Mouse (Mus musculus): ENCODE measurements at regions not wholly inside any gene's neighbourhood (a gene's known extent, or its start where the extent isn't known, plus 50 kb on each side); places are given as distances from the start of the nearest gene placed in this dataset.
A peak's percentile ranks its signal among the peaks of the same experiment; 100 is the strongest.

DNA sequence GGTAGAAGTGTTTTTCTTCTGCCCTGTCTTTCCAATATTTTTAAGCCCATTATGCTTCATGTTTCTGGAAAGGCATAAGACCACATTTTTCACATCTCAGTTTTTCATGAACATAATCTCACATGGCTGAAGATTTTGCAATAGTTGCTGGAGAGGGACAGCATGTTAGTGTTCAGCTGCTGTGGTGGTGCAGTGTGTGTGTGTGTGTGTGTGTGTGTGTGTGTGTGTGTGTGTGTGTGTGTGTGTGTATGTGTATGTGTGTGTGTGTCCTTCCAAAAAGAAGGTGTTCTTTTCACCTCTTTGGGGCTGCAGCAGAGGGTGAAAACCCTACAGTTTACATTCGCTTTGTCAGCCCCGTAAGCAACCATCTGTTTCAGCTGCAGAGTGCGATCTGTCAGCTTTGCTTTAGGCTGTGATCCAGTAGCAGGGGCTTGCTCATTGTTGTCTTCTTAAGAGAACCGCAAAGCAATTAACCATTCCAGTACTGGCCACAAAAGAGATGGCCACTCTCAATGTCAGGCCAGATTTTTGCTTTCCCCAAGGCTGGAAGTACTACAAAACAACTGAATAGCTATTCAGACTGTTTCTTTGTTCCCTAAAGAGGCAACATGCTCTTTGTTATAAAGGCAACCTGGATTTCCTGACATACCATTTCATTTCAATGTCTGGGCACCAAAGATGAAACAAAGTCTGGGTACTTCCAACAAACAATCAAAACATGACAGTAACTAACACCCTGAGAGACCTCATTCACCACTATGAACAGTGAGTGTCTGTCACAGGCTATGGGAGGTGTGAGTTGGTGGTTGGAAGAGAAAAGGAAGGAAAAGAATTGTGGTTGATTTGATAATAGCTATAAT, 520.2 kb upstream of the Cited2 start:
- DNase-seq (ENCODE audit: low spot score), result peak; percentile 70

DNA sequence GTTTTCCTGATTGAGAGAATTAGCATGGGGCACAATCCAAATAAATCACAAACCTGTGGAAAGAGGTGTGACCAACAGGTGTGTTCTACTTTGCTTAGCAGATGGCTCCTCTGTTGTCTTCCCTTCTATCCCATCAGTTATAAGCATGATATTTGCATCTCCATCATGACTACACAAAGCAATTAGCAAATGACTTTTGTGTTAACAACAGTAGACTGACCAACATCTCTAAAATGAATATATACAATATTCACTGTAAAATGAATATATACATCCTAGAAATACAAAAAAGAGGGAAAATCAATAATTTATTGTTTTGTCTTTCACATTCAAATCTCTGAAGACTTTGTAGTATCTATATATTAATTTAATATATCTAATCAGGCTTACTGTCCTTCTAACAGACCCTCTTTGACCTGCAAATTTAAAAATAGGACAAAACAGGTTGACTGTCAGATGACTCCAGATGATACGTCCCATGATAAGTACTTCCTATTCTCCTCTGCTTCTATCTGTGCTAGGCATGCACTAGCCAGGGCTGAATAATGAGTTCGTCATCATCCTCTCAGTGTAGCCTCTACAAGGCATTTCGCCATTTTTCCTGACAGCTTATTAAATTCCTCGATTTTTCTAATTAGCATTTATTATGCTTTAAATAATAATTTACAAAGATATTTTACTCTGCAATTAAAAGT, 519.5 kb upstream of the Cited2 start:
- DNase-seq (ENCODE audit: low spot score), result no peak

DNA sequence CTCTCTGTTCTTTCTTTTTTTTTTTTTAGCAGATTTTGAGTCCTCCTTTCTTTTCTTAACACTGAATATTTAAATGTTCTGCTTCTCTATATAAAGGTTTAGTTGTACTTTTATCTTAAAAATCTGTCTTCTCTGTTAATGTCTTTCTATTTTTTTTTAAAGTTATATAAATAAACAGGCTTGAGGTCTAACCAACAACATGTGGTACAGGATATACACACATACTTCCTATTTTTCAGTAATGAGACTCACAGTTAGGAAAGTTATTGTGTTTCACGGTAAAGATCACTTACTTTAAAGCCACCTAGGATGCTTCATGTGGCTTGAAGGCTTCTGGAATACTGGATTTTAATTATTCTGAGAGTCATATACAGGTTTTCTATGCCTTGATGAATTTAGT, 518.9 kb upstream of the Cited2 start:
- DNase-seq (ENCODE audit: low spot score), result no peak

DNA sequence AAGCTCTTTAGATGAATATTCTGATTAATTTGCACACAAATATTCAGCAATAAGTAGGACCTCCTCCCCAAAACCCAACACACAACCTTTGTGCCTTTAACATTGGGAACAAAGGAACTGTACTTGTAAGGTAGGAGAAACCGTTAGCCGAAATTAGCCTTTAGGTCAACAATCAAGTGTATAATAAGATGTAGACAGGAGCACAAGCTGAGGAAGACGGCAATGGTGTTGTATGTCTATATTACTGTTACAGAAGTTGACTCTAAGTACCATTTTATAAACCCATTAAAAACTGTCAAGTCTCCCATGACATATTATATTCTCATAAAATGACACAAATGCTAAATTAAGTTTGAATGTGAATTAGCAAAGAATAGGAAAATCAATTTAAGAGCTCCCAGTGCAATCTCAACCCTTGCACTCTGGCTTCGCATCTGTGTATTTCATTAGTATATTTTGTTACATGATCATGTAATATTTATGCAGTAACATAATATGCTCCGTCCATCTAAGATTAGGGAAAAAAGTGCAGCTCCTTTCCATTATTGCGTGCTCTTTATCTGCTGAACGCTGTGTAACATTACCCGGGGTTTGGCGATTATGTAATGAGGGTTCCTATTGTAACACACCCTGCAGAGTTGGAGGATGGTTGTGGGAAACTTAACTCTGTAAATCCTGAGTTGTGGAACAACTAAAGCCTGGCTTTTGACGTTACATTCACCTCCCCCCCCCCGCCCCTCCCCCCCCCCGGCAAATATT, 510.3 kb upstream of the Cited2 start:
- peak; percentile 49 for DNase-seq (ENCODE audit: low spot score)

DNA sequence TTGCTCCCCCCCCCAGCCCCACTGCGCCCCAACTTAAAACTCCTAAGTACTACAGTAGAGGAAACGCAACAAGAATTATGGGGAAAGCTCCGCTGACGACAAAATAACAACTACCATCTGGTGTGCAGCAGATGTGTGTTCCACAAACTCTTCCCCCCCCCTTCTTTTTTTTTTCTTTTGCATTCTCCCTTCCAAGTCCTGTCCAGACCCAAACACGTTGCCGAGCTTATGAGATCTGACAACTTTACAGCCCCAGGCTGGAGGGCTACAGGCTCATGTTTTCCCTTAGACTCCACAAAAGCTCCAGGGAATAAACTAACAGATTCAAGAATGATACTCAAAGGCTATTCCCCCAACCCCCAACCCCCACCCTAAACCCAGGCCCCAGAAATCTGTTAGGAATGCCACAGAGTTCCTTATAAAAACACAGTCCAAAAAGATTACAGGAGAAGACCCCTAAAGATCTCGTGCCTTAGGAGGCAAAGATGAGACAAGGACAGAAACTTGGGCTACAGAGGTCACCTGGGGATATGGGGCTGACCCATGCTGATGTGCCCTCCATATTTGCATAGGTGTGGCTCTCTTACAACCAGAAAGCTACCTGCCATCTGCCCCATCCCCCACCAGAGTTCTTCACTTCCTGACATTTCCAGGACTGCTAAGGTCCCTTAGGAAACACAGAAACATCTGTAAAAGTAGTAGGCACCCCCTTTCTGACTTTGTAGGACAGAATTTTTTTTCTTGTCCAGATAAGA, 509.5 kb upstream of the Cited2 start:
- peak; percentile 28 for DNase-seq (ENCODE audit: low spot score)

DNA sequence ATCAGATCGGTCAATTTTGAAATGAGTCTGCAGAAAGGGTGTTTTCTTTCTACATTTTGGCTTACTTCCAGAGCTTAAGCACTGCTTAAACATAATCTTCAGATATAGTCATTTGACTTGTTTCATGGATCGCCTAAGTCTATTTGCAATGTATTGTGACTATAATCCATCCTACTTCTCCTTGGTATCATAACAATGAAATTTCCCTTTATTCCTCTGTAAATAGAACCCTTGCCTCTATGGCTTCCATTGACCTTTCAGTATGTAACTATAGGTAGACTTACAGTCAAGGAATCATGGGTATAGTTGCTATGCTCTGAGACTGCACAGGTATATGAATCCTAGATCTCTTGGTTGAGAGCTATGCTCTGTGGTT, 509.0 kb upstream of the Cited2 start:
- no peak for DNase-seq (ENCODE audit: low spot score)

DNA sequence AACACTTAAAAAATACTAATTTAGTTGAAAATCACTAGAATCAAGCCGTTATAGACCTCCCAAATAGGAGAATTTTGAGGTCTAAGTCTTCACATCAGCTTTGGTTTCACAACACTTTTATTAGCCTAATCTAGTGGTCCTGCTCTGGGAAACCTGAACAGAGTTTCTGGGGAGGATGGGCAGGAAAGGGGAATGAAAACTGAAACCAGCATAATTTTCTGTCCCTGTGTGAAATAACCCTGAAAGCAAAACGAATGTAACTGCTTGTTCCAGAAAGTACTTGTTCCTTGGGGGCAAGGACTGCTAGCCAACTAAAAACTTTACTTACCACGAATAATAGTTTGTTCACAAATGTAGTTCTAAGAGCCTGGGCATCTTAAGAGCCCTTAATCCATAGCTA, 508.0 kb upstream of the Cited2 start:
- no peak for DNase-seq (ENCODE audit: low spot score)

DNA sequence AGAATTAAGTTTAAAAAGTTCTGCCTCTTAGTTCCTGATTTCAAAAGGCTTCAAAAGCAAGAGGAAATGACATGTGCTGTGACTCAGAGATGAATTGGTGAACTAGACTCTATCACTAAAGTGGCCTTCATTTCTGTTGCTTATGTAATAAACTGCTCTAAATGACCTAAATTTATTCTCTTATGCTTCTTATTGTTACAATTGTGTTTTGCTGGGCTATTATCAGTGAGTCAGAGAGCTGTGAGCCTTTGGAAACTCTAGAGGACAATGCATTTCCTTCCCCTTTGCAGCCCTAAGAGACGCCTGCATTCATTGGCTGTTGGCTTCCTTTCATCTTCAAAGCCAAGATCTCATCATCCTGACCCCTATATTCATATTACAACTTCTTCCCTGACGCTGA, 501.5 kb upstream of the Cited2 start:
- no peak for DNase-seq (ENCODE audit: low spot score)

DNA sequence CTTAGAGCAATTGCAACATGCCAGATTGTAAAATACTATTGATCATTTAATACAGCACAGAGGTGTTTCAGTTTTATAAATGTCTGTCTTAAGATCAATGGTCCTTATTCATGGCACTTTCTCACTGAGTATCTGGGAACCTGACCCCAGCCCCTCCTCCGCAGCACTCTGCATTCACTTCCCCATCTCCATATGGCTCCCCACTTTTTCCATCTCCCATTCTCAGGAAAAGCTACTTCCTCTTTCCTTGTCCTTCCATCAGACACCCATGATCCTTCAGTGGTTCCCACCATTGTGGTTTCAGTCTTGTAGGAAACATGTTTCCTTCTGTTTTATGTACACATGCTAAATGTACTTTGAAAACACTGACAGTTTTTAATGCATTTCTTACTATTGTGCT, 497.3 kb upstream of the Cited2 start:
- no peak for DNase-seq (ENCODE audit: low spot score)

DNA sequence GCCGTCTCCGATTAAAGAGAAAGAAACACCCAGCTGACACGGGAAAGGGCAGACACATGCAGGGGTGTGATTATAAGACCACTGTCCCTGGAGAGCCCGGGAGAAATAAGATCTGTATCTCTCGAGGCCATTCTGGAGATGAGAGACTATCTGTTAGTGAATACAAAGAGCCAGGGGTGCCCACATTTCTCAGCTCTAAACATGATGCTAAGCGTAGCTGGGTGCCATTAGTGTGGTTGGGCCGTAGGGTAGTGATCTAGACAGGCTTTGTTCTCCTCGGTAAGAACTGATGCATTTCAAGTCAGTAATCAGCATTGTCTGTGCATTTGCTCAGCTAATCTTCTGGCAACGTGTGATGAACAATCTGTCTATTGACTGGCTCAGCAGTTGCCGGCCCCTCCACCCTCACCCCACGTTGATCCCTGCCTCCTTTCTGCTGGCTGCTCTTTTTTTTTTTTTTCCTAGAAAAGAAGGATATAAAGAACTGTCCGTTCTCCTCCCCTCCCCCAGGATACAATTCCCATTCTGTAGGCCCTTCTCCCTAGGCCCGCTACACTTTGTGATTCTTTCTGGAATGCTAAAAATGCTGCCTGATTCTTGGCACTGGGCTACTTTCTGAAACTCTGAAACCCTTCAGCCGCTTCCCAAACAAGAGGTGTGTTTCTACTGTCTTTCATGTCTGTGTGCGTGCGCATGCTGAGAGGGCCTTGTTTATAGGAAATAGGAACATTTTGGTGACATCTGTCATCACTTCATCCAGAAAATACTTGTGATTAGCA, 492.8 kb upstream of the Cited2 start:
- DNase-seq (ENCODE audit: low spot score), result peak; percentile 87

DNA sequence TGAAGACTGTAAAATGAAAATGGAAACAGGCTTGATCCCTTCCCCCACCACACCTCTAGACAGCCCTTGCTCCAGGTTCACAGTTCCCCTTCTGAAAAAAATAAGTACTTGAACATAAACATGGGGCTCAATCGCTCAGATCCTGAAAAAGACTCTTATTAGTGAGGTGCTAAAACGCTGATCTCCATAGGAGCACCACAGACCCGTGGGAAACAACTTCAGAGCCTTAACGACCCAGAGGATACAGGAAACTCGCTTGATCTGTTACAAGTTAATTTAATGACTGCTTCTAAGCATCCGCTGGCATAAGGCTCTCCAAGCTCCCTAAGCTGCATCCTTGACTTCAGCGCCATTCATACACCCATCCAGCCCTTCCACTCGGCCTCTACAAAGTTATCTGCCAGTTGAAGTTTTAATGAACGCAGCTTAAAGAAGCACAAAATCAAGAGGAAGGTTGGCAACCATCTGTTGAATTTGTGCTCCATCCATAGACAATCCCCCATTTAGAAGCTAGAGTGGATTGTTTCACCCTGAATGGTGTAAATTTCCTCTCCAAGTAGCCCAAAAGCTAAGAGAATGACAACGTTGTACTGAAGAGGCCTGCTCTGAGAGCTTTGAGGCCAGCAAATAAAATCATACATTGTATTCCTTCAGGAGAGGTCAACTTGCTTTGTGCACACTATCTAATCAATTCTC, 486.9 kb upstream of the Cited2 start:
- peak; percentile 48 for DNase-seq (ENCODE audit: low spot score)

DNA sequence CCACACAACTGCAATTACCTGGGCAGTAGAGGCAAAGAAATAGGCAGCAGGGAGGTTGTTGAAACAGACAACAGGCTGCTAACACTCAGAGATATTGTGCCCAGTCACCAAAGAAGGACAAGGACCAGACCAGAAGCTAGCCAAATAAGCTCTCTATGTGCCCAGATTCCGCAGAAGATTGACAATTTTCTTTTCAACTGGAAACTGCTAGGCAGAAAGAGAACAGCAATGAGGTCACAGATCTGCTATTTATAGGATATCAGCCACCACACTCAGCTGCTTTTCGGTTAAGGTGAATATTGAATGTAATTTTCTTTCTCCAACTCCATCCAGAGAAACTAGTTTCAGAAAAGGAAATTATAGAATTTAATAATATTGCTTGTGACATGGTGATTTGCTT, 486.3 kb upstream of the Cited2 start:
- no peak for DNase-seq (ENCODE audit: low spot score)

DNA sequence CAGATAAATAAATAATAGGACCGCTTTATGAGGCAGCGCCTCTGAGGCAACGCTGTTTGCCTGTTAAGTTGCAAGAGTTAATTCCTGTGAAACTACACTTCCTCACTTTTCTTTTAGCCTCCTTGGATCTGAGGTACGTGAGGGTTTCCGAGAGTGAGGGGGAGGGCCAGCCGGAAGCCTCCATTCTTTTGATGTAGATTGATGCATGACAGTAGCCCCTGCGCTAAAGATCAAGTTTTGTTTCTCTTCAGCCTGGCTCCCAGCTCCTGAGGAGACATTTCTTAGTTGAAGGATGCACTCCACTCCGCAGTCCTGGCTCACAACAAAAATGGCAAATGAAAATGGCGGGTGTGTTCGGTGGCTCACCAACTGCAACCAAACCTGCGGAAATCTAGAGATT, 485.6 kb upstream of the Cited2 start:
- peak; percentile 47 for DNase-seq (ENCODE audit: low spot score)

DNA sequence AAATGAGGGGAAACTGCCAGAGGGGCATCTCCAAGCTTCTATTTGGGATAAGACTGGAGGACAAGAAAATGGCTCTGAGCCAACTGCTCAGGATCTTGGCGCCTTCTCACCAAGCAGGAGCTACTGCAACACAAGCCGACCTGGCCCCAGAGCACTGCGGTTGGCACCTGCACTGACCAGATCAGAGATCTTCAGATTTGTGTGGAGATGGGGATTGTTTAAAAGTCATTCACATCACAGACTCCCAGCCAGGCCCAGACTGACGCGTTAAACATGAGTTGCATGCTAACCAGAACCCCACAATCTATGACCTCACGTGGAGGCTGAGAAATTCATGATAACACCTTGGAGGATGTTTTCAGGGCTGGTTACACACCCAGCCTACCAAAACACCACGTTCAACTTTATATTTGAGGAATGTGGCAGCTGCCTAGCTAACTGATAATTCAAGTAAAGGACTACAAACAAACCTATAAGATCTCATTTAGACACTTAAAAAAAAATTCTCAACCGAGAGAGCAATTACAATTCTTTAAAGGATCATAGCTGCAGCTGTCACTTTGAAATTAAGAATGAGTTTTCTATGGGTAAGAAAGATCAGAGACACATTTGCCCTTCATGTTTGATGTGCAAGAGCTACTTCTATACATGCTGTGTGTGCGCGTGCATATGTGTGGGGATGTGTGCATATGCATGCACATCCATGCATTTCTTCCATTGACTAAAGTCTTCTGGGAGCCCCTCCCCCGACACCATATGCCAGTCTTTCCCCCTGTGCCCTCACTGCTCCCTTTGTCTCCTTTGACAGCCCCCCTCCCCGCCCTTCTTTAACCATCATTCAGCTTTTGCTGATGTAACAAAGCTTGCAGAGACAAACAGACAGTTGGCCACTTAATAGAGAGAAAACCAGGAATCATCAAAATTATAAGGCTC, 484.8 kb upstream of the Cited2 start:
- peak; percentile 52 for DNase-seq (ENCODE audit: low spot score)

DNA sequence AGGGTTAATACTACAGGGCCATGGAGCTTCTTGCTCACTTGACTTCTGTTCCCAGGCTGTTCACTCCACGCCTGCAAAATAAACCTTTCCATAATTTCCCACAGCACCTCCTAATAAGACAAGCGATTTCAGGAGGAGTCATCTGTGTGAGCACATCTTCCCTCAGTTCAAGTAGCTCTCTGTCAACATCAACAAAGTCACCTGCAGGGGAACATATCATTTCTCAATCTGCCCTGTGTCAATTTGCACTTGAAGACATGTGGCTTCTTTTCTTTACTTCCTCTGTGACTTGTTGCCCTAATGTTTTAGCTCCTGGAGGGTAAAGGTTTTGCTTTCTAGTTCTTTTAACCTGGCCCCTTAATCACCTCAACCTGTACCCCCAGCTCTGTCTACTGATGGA, 474.7 kb upstream of the Cited2 start:
- DNase-seq (ENCODE audit: low spot score), result no peak

DNA sequence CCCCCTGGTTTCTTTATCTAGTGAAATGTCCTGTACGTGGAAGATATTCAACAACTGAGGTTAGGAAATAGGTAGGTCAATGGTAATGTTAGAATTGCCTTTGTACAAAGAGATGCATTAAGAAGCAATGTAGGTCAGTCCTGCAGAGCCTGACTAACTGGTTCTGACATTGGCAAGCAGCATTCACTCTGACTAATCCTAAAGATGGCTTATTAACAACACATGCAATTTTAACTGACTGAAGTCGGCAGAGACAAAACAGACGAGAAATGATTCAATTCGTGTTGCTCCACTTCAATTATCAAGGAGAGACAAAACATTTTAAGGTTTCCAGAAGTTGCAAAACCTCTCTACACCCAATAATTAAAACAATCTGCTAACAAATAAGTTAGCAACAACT, 470.0 kb upstream of the Cited2 start:
- DNase-seq (ENCODE audit: low spot score), result peak; percentile 19

DNA sequence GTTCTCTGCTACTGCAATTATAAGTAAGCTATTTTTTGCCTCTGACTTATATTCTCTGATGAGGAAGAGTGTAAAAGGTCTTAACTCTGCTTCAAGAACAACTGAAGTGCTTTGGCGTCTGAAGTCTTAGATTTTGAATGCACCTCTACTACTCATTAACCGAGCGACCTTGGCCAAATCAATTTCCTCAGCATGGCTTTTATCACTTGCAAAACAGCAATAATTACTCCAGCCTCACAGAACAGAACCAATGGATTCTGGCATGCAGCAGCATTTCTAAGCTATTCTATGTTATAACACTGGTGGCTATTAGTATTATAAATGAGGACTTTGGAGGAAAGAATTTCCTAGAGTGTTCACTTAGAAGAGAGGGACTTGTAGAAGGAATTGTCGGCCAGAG, 462.9 kb upstream of the Cited2 start:
- no peak for DNase-seq (ENCODE audit: low spot score)

DNA sequence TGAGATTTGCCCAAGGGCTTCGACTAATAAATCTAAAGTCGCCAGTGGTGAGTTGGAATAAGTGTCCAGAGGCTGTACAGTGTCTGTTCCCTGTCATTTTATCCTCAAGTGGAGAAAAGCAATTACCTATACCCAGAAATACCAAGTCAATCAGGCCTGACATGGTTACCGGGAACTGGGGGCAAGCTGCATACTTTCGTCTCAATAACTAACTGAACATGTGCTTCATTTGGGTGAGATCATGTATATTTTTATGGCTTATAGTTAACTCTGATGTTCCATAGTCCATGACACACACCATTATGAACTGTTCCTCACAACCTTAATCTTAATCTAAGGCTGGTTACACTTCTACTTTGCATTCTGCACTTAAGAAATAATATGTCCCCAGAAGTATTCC, 462.4 kb upstream of the Cited2 start:
- DNase-seq (ENCODE audit: low spot score), result no peak

DNA sequence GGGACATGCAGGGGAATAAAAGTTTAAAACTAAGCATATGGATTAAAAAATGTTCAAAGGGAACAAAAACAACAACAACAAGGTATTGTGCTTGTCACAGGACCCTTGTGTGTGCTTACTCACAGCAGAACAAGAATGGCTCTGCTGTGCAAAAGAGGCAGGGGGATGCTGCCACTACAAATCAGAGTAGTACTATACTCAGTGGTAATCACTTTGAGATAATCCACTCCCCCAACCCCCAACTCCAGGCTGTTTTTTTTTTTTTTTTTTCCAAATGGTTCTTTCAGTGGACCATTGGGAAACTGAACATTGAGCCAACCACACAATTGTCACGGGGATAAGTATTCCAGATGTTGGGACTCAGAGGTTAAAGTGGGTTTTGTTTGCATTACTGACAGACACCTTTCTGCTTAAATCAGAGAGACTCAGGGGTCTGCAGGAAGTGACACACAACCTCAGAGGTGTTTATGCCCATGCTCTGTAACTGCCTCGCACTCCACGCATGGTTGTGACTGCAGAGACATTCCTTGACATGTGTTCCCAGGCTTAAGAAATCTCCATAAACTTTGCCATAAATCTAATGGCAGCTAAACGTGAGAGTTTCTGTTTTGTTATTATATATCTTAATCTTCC, 461.7 kb upstream of the Cited2 start:
- DNase-seq (ENCODE audit: low spot score), result peak; percentile 31
